Mouse (Mus musculus) erythroblast, adult 5-6 weeks (primary cell): ENCODE data around the gene Ninj1. TPM values are rescaled to one million over a fixed set of nuclear protein-coding genes. Genes with fewer than 3 reads are reported as not detected.

Experiments
- ATAC-seq: replicated peaks from 2 replicates; pipeline ENCODE4 v1.8.0; 2016; ENCODE audit warnings: moderate number of reproducible peaks, mild to moderate bottlenecking, moderate TSS enrichment, inconsistent platforms; ENCODE audit not compliant: poor library complexity, low FRiP score, severe bottlenecking
- total RNA-seq, 2 experiments: library from RNA; stranded (forward) in 1 of 2; stranded (reverse) in 1 of 2; fragments of 150-400 nt in 1 of 2; fragments of 200-764, 138-1000 nt in 1 of 2; gene quantifications; 2 replicates each; pipeline versions ENCODE4 v1.2.3 to v1.2.4; 2015 to 2017; ENCODE audit warnings: low replicate concordance in 2 of 2

Gene Ninj1
- total RNA-seq, 2 experiments from 2014 or later: 13.3 to 18.3 TPM

- no peak for ATAC-seq
Observed at GRCm38 (mm10) chr13:49192156-49192855, 5.0 kb downstream of the Ninj1 start.

GRCm38 (mm10) chr13:49193650-49194049, 6.4 kb downstream of the Ninj1 start:
- no peak for ATAC-seq

- ATAC-seq: no peak
Observed at GRCm38 (mm10) chr13:49194811-49195210, 7.5 kb downstream of the Ninj1 start.

GRCm38 (mm10) chr13:49195651-49196050, 8.4 kb downstream of the Ninj1 start:
- ATAC-seq: no peak

- ATAC-seq: no peak
Observed at GRCm38 (mm10) chr13:49196211-49196610, 8.9 kb downstream of the Ninj1 start.

- no peak for ATAC-seq
Observed at GRCm38 (mm10) chr13:49196766-49197165, 9.5 kb downstream of the Ninj1 start.

- ATAC-seq: no peak
Observed at GRCm38 (mm10) chr13:49198734-49199133, 11.4 kb downstream of the Ninj1 start.

GRCm38 (mm10) chr13:49199891-49200290, 12.6 kb downstream of the Ninj1 start:
- no peak for ATAC-seq

GRCm38 (mm10) chr13:49200688-49201087, 13.4 kb downstream of the Ninj1 start:
- ATAC-seq: no peak

GRCm38 (mm10) chr13:49202556-49202955, 15.3 kb downstream of the Ninj1 start:
- ATAC-seq: no peak

- peak; percentile 74 for ATAC-seq
Observed at GRCm38 (mm10) chr13:49205381-49205998, 18.2 kb downstream of the Ninj1 start.

GRCm38 (mm10) chr13:49206341-49206740, 19.1 kb downstream of the Ninj1 start:
- ATAC-seq: no peak

GRCm38 (mm10) chr13:49209306-49209705, 22.0 kb downstream of the Ninj1 start:
- ATAC-seq: no peak

GRCm38 (mm10) chr13:49212711-49213500, 25.6 kb downstream of the Ninj1 start:
- no peak for ATAC-seq

GRCm38 (mm10) chr13:49213531-49213932, 26.2 kb downstream of the Ninj1 start:
- ATAC-seq: no peak

GRCm38 (mm10) chr13:49214454-49214853, 27.2 kb downstream of the Ninj1 start:
- no peak for ATAC-seq

- no peak for ATAC-seq
Observed at GRCm38 (mm10) chr13:49215128-49215503, 27.8 kb downstream of the Ninj1 start.

- peak; percentile 90 for ATAC-seq
Observed at GRCm38 (mm10) chr13:49215504-49216219, 28.4 kb downstream of the Ninj1 start, which contains the start of gene Card19. TSS of gene Card19 (minus strand) at chr13:49216037.

- ATAC-seq: no peak
Observed at GRCm38 (mm10) chr13:49216220-49216552, 28.9 kb downstream of the Ninj1 start.
